Mouse (Mus musculus) frontal cortex, postnatal 10 days (tissue): ENCODE measurements around the gene Il9.

Experiments used
- DNase-seq, 2 experiments: peaks; one replicate each; pipeline ENCODE4 v3.0.0; 2022; ENCODE audit warnings: low spot score in 2 of 2, mixed read lengths in 1 of 2

Il9 gene

GRCm38 (mm10) chr13:56482146-56482545 is at the start of gene Il9:
Il9 (minus strand) TSS chr13:56482246.
- DNase-seq, result no peak

GRCm38 (mm10) chr13:56529685-56530084 is 47.6 kb upstream of the Il9 start:
- DNase-seq, result no peak

GRCm38 (mm10) chr13:56529031-56529430 is 47.0 kb upstream of the Il9 start:
- no peak for DNase-seq

GRCm38 (mm10) chr13:56528281-56528680 is 46.2 kb upstream of the Il9 start:
- no peak for DNase-seq

- no peak for DNase-seq
These were observed 45.8 kb upstream of the Il9 start for GRCm38 (mm10) chr13:56527846-56528245.

GRCm38 (mm10) chr13:56526871-56527270 is 44.8 kb upstream of the Il9 start:
- no peak for DNase-seq

- DNase-seq, result no peak
These were observed 40.7 kb upstream of the Il9 start for GRCm38 (mm10) chr13:56522821-56523167.

- DNase-seq, result peak; percentile 86
These were observed 40.2 kb upstream of the Il9 start, which contains the start of gene Fbxl21 for GRCm38 (mm10) chr13:56522081-56522820. Fbxl21 (plus strand) TSS chr13:56522472.

GRCm38 (mm10) chr13:56516816-56517215 is 34.8 kb upstream of the Il9 start:
- no peak for DNase-seq

- no peak for DNase-seq
These were observed 34.3 kb upstream of the Il9 start for GRCm38 (mm10) chr13:56516311-56516710.

- no peak for DNase-seq
These were observed 31.5 kb upstream of the Il9 start for GRCm38 (mm10) chr13:56513595-56513994.

- DNase-seq, result no peak
These were observed 27.8 kb upstream of the Il9 start for GRCm38 (mm10) chr13:56509796-56510195.

- DNase-seq, result no peak
These were observed 24.9 kb upstream of the Il9 start for GRCm38 (mm10) chr13:56506871-56507496.

- no peak for DNase-seq
These were observed 19.9 kb upstream of the Il9 start for GRCm38 (mm10) chr13:56501866-56502420.

- no peak for DNase-seq
These were observed 18.6 kb upstream of the Il9 start for GRCm38 (mm10) chr13:56500636-56501035.

GRCm38 (mm10) chr13:56500132-56500531 is 18.1 kb upstream of the Il9 start:
- DNase-seq, result no peak

GRCm38 (mm10) chr13:56494440-56494839 is 12.4 kb upstream of the Il9 start:
- DNase-seq, result no peak

GRCm38 (mm10) chr13:56488012-56488411 is 6.0 kb upstream of the Il9 start:
- DNase-seq, result no peak

- no peak for DNase-seq
These were observed 4.0 kb downstream of the Il9 start for GRCm38 (mm10) chr13:56478027-56478426.

GRCm38 (mm10) chr13:56477271-56477670 is 4.8 kb downstream of the Il9 start:
- peak; percentile 43 to 44 for DNase-seq

- no peak for DNase-seq
These were observed 5.3 kb downstream of the Il9 start for GRCm38 (mm10) chr13:56476790-56477189.

GRCm38 (mm10) chr13:56475363-56475762 is 6.7 kb downstream of the Il9 start:
- DNase-seq, result no peak

- DNase-seq, result no peak
These were observed 9.4 kb downstream of the Il9 start for GRCm38 (mm10) chr13:56472661-56473060.
